Mouse (Mus musculus): Measurements from ENCODE around the gene Stpg4. TPM values are rescaled to one million over a fixed set of nuclear protein-coding genes. Genes with fewer than 3 reads are reported as not detected.
A peak's percentile ranks its signal among the peaks of the same experiment; 100 is the strongest.

The Stpg4 gene
- total RNA-seq (2021) = not detected in 2 replicates
- long read RNA-seq, experiment 1 = 0 reads
- long read RNA-seq, experiment 2 = 0 reads

DNA sequence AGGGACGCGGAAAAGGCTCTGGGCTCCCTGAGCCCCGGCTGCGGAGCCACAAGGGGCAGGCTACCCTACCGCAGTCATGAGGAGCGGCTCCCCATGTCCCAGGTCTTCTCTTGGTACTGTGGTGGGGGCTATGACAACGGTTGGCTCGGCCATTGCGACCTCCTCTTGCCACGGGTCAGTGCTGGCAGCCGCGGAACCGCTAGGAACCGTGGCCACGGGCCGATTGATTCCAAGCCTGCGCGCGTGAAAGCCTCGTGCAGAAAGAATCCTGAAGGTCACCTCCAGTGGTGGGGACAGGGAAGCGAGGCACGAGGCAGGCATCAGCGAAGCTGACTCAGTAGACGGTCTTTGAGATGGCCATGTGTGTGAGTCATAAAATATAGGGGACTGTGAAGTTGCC lies at the start of gene Stpg4:
TSS of gene Stpg4 (minus strand) at position 231 of the 400 bp plus-strand sequence.
- no peak for DNase-seq

DNA sequence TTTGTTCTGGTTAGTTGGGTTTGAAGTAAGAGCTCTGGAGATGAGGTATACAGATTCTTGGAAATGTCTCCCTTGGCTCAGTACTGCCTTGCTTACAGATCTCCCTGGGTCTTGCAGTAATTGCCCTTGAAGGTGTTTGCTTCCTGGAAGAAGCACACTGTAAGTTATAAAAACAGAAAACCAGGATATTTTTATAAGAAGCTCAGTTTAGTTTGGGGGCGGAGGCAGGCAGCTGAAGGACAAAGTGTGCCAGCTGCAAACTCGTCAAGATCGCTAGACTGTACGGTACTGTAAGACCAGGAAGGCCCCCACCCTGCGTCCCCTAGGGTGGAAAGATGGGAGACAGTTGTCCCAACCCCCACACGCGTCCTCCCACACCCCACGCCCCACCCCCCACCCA lies 47.8 kb upstream of the Stpg4 start:
- no peak for DNase-seq

DNA sequence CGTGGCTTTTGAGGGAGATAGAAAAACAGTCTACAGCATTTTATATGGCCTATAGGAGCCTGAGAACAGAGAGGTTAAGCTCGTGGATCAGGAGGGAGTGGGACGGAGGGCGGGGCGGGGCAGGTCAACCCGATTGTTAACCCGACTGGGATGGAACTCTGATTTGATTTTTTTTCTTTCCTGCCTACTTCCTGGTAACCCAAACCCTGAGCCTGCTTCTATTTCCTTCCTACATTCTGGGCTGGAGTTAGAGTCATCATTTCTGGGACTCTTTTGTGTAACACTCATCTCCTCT lies 46.9 kb upstream of the Stpg4 start:
- DNase-seq = no peak

DNA sequence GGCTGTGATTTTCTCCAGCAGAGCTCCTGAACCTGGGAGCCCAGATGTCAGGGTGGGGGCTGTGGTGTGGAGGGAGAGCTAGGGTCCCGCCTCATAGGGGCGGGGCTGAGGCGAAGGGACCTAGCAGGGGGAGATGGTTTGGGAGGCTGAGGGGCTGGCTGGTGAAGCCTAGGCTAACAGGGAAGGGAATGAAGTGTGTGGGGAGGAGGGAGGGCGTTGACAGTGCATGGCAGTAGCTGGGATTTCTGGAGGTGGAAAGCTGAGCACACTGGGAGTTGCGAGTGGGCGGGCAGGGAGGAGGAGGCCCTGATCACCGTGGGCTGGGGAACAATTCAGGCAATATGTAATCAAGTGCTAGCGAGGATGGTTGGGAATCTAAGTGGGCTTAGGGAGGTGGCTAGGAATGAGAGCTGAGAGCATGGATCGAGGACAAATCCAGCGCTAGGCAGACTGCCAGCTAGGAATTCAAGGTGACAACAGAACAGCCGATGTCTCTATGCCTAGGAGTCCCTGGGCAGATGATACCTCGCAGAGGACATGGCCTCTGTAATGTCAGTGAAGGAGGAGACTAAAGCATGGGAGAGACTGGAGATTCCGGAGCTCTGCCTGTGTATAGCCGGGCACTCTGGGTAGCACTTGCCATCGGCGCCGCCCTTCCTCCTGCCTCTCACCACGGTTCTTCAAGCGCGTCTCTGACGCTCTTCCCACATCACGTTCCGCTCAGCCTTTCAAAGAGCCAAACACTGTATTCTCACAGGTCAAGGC lies 46.4 kb upstream of the Stpg4 start:
- DNase-seq = peak; percentile 82

DNA sequence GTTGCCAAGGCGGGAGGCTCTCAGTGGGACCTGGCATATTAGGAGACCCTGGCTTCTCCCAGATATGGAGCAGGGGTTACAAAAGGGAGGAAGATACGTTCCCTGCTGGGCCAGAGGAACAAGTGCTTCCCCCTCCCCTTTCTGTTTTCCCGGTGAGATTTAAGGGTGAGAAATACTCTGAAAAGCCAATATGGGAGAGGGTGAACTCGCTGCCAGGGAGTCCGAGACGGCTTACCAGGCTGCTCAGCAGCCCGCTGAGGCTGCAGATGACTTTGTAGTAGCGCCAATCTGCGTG lies 45.8 kb upstream of the Stpg4 start:
- DNase-seq = no peak

DNA sequence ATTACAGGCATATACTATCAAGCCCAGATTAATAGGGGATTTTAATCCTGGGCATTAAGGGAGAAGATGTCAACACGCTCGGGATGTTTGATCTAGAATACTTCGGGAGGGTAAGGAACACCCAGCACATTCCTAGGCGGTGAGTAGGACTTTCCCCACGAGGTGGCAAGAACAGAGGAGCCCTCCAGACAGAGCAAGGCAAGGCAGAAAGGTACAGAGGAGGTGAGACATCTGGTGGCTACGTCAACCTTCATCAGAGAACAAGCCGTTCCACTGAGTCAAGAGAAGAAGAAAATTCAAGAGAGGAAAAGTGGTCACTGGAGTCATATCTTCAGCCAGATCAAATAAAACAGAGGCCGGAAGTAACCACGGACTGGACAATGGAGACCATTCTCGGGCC lies 45.3 kb upstream of the Stpg4 start:
- DNase-seq = no peak

DNA sequence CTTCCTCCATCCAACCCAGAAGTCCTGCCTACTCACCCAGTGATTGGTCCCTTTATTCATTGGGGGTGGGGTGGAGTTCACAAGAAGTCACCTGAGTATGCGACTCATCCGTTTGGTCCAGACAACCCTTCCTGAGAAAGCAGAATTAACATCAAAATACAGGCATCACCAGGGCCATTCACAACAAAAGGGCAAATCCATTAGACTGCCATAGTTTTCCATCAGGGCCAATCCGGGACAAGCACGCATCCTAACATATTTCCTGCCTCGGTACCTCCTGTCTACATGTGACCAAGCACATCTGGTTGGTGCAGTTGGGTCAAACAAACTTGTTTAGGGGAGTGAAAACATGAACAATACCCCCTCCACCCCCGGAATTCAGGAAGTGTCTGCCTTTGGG lies 44.1 kb upstream of the Stpg4 start:
- DNase-seq = no peak

DNA sequence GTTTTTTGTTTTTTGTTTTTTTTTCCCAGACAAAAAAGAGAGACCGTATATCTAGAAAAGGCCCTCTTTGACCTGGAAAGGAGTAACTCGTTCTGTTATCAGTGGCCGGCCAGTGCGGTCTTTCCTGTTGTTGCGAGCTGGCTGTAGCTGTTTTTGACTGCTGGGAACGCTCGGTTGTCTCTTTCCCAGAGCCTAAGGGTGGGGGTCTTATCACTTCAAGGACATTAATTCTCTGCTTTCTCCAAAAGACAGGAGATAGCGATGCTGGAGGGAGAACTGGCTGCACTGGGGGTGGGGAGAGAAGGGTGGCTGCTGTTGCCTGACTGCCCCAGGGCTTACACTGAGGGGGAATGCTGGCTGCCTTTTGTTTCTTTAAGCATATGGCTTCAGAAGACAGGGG lies 43.3 kb upstream of the Stpg4 start:
- no peak for DNase-seq

DNA sequence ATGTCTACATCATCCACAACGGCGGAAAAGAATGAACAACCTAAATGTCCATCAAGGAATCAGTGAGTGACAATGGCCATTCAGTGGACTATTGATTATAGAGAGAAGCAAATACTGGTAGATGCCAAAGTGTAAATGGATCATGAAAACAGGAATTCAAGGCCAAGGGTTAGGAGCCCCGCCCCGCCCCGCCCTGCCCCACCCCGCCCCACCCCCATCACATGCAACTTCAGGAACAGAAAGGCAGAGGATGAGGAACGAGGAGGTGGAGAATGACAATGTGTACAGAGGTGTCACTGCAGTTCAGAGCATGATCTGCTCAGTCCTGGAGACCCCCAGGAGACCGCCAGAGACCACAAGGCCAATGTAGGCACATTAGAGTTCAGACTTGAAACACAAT lies 42.7 kb upstream of the Stpg4 start:
- DNase-seq = no peak

DNA sequence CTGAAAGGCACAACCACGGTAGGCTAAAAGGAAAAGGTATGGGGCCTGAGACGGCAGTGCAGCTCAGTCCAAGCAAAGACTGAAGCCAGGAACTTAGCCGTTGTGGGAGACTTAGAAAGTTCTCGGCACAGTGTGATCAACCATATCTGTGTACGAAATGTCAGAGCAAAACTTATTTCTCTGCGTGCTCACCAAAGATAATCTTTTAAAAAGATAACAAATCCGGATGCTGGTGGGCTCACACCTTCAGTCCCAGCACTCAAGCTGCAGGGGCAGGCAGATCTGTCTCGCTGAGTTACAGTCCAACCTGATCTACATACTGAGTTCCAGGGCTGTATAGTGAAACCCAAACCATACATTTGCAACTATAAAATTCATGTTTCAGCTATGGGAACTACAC lies 41.9 kb upstream of the Stpg4 start:
- no peak for DNase-seq

DNA sequence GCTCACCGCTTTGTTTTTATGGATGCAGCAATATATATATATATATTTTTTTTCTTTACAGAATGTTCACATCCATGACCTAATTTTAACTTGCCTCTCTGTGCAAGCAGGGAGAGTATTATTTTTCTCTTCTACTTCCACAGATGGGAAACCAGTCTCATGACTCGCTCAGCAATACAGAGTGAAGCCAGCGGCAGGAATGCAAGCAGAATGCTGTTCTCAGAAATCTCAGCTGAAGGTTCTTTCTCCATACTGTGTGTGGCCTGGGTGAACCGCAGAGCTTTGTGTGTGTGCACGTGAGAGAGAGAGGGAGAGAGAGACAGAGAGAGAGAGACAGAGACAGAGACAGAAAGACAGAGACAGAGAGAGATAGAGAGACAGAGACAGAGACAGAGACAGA lies 41.1 kb upstream of the Stpg4 start:
- no peak for DNase-seq

DNA sequence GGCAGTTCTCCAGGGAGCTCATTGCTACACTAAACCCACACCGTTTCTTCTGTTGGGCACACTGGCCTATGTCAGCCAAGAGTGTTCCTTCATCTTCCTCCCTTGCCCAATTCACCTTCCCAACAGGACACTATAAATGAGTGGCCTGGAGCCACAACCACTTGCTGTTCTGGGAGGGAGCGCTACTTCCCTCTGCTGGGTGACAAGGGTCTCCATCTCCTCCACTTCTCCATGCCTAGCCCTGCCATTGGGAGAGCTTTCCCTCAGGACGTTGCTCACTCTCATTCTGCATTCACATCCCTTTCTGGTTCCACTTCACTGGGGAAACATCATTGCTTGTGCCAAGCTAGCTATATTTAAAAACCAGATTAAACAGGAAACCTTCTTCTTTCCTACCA lies 34.0 kb upstream of the Stpg4 start:
- no peak for DNase-seq

DNA sequence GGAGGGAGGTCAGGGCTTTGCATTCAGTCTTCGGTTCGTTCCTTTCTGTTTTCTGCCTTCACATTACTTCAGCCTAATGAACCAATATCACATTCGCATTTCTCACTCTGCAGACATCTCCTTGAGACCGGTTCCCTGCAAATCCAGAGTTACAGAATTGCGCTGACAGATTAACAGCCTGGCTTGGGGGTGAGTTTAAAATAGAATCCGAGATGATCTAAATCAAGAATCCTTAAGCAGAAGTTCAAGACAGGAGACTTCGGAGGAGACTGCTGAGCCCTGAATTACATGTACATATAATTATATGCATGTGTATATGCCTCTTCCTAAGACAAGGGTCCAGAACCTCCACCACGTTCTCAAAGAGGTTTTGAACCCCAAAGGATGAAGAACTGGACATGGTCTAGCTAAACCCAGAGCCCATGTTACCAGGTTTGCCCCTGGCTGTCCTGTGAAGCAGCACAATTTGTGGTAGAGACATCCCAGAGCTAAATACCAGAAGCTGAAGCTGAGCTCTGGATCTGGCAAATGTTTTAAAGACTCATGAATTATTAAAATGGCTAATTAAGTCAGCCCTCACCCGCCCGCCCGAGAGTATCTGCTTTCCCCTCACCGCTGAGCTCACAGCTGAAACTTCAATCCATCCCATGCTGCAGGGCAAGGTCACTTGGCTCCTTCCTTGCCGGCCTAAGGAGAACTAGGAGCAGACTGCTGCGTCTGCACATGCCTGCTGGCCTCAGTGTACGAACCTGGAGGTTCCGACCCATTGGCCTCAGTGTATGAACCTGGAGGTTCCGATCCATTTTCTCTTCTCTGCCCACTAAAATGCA lies 33.3 kb upstream of the Stpg4 start:
- DNase-seq = no peak

DNA sequence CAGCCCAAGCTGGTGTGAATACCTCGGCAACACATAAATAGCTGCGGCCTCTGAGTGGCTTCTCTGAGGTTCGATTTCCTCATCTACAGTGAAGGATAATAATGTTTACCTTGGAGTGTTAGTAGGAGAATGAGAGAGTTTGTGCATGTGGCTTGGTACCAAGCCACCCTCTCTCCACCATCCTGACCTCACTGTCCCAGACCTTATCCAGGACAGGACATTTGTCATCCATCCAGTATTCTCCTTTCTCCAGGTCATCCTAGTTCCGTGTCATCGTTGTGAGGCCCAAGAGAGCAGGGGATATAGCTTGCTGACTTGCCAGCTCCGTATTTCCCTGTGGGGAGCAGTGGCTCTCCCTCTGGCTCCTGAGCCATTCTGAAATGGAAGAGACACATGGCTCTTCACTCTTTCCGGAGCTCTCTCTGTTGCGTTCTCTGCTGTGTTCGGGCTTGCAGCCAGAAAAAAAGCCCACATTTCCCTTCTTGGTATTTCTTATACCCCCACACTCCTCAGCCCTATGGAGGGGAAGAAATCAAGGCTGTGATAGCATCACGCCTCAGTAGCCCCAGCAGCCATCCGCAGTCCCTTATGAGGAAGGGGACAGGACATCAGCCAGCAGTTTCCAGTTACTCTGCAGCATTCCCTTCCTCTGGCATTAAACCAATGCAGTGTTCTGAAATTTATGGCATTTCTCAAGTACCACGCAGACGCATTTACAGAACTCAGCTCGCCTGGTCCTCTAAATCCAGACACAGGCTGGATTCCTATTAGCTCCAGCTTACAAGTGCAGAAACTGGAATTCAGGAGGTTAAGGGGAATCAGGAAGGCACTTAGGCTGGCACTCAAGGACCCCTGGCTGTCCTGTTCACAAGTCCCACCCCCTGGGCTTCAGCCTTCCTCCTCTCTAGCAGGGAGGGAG lies 32.5 kb upstream of the Stpg4 start:
- peak; percentile 20 for DNase-seq

DNA sequence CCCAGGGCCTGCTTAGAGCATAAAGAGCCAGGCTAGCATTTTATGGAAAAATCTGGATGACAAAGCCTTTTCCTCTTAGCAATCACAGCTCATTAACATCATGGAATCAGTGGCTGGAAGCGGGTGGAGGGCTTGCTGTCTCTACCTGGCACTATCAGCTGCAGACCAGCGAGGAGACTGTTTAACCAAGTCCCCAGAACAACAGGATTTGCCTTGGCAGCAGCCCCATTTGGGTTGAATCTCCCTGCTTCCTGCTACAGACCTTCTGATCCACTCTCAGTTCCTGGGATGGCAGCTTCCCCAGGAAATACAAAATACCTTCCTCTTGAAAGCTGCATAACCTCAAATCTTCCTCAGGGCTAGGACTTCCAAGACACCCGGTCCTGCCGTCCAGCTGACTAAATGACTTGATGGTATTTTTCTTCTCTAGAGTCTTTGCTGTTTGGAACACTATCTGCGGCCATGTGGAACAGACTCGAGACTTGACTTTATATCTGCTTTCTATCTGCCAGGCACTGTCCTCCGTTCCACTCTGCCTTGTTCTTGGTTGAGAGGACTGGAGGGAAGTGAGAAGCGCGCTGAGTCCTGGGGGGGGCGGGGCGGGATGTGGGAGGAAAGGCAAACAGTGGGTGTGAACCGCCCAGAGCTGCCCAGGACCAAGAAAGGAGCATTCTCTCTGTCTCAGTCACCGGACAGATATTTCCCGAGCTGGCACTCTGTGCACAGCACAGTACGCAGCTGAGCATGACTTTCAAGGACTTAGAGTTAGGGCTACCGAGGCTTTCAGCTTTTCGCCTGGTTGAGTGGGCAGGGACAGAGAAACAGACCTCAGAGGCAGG lies 31.6 kb upstream of the Stpg4 start:
- peak; percentile 78 for DNase-seq

DNA sequence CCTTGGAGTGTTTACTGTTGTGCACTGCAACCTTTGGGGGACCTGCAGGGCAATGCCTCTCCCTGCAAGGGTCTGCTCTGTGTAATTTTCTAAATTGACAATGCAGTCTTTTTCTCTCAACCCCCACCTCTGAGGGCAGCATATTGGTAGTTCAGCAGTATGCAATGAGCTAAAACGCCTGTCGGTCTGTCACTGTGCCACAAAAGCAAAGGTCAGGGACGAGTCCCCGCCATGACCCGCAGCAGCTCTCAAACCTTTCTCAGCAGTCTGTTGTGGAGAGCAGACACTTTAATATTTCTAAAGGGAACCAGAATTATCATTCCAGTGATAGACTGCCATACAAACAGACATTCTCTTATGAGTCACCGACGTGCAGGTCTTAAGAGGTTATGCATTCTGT lies 30.4 kb upstream of the Stpg4 start:
- peak; percentile 76 for DNase-seq

DNA sequence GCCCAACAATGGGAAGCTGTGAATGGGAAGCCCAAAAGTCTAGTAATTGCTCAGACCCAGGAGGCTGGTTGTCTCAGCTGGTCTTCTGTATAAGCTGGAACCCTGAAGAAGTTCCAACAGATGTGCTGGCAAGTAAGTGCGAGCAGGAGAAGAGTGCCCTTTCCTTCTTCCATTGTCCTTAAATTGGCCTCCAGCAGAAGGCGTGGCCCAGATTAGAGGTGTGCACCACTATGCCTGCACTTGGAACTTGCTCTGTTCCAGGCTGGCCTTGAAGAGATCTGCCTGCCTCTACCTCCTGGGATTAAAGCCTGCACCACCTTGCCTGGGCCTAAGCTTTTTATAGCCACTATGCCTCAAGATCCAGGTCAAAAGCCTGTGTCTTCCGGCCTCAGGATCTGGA lies 26.6 kb upstream of the Stpg4 start:
- DNase-seq = no peak

DNA sequence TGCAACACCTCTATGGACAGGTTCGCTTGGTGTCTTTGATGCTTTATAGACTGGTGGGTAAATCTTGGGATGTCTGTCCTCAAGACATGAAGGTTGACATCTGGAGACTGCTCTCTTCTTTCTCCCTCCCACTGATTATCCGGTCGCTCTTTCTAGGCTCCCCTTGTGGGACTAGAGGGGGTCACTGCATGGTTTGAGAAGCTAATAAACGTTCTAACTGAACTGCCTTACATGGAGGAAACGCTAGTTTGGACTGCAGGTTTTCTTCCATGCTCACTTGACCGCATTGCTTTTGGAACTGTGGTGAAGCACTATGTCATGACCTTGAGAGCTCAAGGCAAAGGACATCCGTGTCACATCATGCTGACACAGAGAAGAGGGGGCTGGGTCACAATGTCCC lies 25.8 kb upstream of the Stpg4 start:
- DNase-seq = peak; percentile 32

DNA sequence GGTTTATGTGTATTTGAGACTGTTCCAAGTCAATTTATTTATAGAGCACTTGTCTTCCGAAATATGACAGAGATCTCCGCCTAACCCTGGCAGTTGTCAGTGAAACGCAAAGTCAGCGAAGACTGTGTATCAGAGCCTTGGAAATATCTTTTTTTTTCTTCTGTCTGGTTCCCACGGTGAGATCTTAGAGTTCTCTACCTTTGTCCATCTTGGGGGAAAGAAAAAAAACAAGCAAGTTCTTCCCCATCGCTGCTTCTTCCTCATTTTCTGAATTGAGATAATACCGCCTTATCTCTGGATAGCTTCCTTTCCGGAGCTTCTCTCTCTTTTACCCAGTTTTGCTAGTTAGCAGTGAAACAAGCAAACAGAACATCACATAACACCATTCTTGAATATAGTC lies 21.3 kb upstream of the Stpg4 start:
- DNase-seq = no peak

DNA sequence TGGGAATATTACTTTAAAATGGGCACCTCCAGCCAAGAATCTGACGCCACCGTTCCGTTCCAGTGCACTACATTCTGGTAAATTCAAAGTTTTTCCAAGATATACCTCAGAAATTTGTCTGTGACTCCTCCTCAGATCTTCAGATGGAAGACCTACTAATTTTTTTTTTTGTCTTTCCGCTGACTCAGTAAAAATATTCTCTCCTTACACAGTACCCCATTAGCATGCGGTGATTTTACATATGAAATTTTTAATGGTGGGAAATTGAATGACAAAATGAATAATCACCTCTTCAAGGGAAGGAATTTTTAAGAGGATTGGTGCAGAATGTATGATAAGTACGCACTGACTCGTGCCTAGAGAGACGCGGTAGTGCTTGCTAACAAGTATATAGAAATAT lies 20.8 kb upstream of the Stpg4 start:
- DNase-seq = no peak

DNA sequence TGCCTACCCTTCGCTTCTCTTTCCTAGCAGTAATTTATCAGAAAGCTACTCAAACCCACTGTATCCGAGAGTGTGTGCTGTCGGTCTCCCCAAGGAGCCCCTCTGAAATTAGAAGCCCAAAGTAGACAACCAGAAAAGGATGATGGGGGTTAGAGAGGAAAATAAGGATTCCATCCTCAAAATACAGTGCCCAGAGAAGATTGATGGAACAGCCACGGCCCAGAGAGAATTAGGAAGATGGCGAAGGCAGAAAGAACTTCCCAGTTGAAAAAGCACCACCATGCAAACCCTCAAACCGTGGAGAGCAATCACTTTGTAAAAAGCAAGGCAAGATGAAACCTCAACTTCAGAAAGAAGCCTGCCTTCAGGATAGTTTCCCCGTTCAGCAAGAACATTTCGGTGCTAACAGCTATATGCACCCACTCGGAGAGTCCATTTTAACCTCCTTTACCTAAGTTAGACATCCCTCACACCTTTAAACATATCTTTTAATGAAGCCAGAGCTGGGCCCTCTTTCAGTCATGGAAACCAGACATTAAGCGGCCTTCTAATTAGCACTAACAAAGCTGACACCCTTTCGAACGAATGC lies 20.2 kb upstream of the Stpg4 start:
- DNase-seq = no peak
